Mouse (Mus musculus) lung, postnatal 0 days (tissue): ENCODE results near the gene Crispld2.

Source experiments
- CTCF ChIP-seq: IDR thresholded peaks from 2 replicates; pipeline ENCODE4 v1.5.1; 2016; ENCODE audit warnings: antibody characterized with exemption, mild to moderate bottlenecking
- EP300 ChIP-seq: IDR thresholded peaks from 2 replicates; pipeline ENCODE4 v1.6.1; 2016; ENCODE audit warnings: antibody characterized with exemption, mild to moderate bottlenecking, control low read depth

GRCm38 (mm10) chr8:119994114-119994513 is 1.9 kb downstream of the Crispld2 start:
- TF ChIP-seq EP300 (no peak), CTCF (no peak)
